Mouse (Mus musculus): ENCODE data around the gene Gli3.
A peak's percentile ranks its signal among the peaks of the same experiment; 100 is the strongest.

Gli3 gene

DNA sequence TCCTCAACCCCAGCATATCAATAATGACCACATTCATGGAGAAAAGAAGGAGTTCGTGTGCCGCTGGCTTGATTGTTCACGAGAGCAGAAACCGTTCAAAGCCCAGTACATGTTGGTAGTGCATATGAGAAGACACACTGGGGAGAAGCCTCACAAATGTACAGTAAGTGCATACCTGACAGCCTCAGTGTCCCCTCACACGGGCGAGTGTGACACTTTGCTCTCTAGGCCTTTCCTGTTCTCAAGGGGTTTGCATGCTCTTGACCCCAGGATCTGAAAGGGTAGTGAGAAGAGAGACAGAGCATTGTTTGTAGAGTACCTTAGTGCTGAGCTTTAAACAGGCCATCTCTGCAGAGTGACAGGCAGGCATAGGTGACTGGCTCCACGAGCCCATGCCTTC, 250.5 kb downstream of the Gli3 start:
- no peak for DNase-seq (ENCODE audit: extremely low read depth, low read depth, low spot score)

DNA sequence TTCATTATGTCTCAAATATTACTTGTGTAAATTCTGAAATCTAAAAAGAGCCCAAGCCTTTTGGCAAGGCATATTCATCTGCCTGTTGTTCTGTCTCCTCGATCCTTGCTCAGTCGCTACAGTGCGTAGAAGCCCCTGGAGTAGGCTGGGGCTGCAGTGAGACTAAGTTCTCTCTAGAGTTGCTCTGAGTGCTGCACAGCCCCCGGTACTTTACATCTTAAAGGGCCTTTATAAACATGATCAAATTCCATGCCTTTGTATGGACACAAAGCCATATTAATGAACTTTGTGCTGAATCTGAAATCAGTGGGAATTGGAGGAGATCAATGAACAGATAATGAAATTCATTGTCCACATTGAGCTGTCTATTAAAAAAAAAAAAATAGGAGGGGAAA, 251.3 kb downstream of the Gli3 start:
- DNase-seq (ENCODE audit: extremely low read depth, low read depth, low spot score): no peak

GRCm38 (mm10) chr13:15714726-15715437, 251.8 kb downstream of the Gli3 start:
- DNase-seq (ENCODE audit: extremely low read depth, low read depth, low spot score): no peak

- no peak for DNase-seq (ENCODE audit: extremely low read depth, low read depth, low spot score)
Observed at GRCm38 (mm10) chr13:15721446-15721845, 258.4 kb downstream of the Gli3 start.

- no peak for DNase-seq (ENCODE audit: extremely low read depth, low read depth, low spot score)
Observed at GRCm38 (mm10) chr13:15722766-15723379, 259.8 kb downstream of the Gli3 start.

- no peak for DNase-seq (ENCODE audit: extremely low read depth, low read depth, low spot score)
Observed at GRCm38 (mm10) chr13:15724723-15725122, 261.7 kb downstream of the Gli3 start.

DNA sequence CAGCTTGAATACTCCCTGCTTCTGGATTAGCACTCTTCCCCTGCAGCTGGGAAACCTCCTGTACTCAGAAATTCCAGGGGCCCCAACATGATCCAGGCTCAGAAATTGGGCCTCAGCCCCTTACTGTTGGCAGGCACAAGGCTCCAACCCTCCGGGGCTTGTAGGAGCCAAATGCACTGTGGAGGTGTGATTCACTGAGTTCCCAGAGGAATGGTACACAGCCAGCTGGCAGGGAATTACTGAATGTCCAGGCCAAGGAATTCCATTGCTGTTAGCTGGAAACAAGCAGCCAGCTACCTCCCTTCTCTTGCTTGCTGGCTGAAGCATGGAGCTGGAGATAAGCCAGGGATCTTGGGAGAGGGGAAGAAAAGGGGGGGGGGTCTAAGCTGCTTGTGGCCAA, 278.7 kb downstream of the Gli3 start:
- DNase-seq (ENCODE audit: extremely low read depth, low read depth, low spot score): peak; percentile 59

DNA sequence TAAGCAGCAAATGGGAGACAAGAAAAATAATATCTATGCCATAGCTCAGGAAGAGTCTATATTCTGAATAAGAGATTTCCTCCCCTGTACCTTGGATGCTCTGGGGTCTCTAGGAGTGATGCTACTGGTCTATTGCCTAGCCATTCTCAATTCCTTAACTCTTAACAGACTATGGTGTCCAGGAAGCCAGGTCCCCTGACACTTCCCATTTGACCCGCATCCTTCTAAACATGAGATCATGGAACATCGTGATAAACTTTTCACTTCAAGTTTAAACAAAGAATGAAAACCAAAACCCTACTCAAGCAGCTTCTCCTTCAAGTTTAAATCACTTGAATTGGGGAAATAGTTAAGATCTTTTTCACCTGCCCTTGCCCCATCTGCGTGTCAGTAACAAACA, 279.3 kb downstream of the Gli3 start:
- DNase-seq (ENCODE audit: extremely low read depth, low read depth, low spot score): no peak

- DNase-seq (ENCODE audit: extremely low read depth, low read depth, low spot score): no peak
Observed at GRCm38 (mm10) chr13:15742777-15743176, 279.7 kb downstream of the Gli3 start.

DNA sequence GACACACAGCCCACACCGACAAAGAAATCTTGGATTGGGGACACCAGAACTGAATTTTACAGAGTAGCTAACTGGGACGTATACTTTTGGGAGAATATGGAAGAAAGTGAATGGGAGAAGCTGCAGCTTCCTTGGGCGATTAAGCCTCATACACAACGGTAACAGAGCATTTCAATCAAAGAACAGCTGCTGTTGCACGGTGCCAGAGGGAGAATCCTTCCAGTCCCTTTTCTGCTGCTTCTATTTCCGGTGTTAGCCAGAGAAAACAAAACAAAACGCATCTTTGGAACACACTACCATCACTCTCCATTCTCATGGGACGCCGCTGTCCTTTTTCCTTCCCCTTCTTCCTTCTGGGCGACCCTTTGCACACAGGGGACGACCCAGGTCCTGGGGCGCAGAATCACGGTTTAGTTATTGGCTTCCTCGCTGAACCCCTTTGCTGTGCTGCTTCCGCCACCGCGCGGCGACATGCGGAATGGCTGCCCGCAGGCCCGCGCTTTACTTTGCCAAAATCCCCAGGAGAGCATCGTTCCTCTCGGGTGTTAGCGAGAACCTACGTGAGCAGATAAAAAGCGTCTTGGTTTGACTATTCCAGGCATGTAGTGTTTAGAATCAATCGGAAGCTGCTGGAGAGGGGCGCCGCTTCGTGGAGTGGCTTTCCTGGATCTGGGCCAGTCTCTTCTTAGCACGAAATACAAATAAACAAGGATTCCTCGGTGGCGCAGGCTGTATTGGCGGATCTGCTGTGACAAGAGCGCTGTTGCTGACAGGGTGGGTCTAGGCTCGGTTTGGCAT, 296.0 kb downstream of the Gli3 start:
- no peak for DNase-seq (ENCODE audit: extremely low read depth, low read depth, low spot score)

- DNase-seq (ENCODE audit: extremely low read depth, low read depth, low spot score): no peak
Observed at GRCm38 (mm10) chr13:15759633-15760441, 296.8 kb downstream of the Gli3 start.

- no peak for DNase-seq (ENCODE audit: extremely low read depth, low read depth, low spot score)
Observed at GRCm38 (mm10) chr13:15762291-15762690, 299.3 kb downstream of the Gli3 start.

DNA sequence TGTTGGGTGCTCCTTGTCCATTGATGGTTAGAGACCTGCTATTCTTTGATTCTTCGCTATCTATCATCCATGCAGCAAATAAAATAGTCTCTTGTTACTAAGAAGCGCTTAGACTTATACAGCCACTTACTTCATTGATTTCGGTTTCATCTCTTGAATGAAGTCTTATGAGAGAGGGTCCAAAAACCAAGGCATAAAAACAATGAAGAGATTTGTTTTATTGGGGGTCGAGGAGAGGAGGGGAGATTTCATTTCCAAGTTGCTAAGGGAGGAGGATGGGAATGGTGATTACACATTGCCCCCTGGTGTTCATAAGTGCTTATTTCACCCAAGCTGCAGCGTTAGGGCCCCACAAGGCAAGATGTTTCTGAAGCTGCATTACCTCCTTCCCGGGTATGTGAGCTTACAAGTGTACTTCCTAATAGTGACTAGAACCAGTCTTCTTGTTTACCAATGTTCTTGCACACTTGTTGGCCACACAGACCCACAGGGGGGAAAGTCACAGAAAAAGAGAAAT, 299.9 kb downstream of the Gli3 start:
- no peak for DNase-seq (ENCODE audit: extremely low read depth, low read depth, low spot score)

DNA sequence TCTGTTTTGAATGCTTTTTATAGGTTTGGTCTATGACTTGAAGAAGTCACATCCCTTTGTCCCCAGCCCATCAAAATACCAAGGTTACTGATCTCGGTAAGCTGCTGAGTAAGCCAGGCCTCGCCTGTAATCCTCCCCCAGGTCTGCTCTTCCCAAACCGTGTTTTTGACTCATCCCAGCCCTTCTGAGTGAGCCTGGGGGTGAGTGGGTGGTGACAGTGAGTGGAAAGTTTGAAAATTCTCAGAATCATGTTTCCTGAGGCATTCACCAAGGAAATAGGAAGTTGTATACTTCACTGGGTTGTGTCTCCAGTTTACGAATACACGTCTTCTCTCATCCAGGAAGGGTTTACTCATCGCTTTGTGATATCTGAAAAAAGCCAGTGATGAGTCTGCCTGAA, 314.6 kb downstream of the Gli3 start:
- no peak for DNase-seq (ENCODE audit: extremely low read depth, low read depth, low spot score)

All from fat pad, adult 2 months (tissue).